Mouse (Mus musculus): ENCODE measurements around the gene Oasl2. TPM values are rescaled to one million over a fixed set of nuclear protein-coding genes. Genes with fewer than 3 reads are reported as not detected.

The Oasl2 gene
- polyA plus RNA-seq, 1 experiment from 2014 or later, result 2.8 TPM

GRCm38 (mm10) chr5:114888995-114889394, 7.7 kb upstream of the Oasl2 start:
- Histone ChIP-seq H3K27ac (ENCODE audit: low read depth) (no peak overlapping the region), H3K27me3 (ENCODE audit: insufficient read depth, low read length) (no peaks in the 10 kb centered on the region)

GRCm38 (mm10) chr5:114895542-114895941, 1.2 kb upstream of the Oasl2 start:
- no peaks in the 10 kb centered on the region for H3K9me3 ChIP-seq (ENCODE audit: low read depth, low read length)
- H3K4me3 ChIP-seq (ENCODE audit: low read depth, low read length), result no peak overlapping the region
- H3K27me3 ChIP-seq (ENCODE audit: insufficient read depth, low read length), result no peaks in the 10 kb centered on the region
- TF ChIP-seq CTCF (IDR thresholded peaks at IDR 0.05; ENCODE audit: low read depth), result no peak
- H3K4me1 ChIP-seq (ENCODE audit: insufficient read depth), result no peaks in the 10 kb centered on the region
- no peak overlapping the region for H3K9ac ChIP-seq
- no peak overlapping the region for H3K27ac ChIP-seq (ENCODE audit: low read depth)
- no peak for ATAC-seq (ENCODE audit: insufficient read depth)
- 76% methylated on average over 4 of the region's 4 CpGs for WGBS
- no peak overlapping the region for H3K4me2 ChIP-seq
- DNase-seq, result no peak
- H3K36me3 ChIP-seq (ENCODE audit: insufficient read depth), result no peaks in the 10 kb centered on the region

More at GRCm38 (mm10) chr5:114888995-114889394, 7.7 kb upstream of the Oasl2 start:
- WGBS, result 69% methylated on average over 2 of the region's 2 CpGs
- Histone ChIP-seq H3K36me3 (ENCODE audit: insufficient read depth) (no peaks in the 10 kb centered on the region), H3K9ac (no peak overlapping the region), H3K4me3 (ENCODE audit: low read depth, low read length) (no peak overlapping the region), H3K4me2 (no peak overlapping the region), H3K4me1 (ENCODE audit: insufficient read depth) (no peaks in the 10 kb centered on the region), H3K9me3 (ENCODE audit: low read depth, low read length) (no peaks in the 10 kb centered on the region)
- no peak for DNase-seq
- no peak for ATAC-seq (ENCODE audit: insufficient read depth)
- no peak for TF ChIP-seq CTCF (IDR thresholded peaks at IDR 0.05; ENCODE audit: low read depth)

- DNase-seq (peak; percentile 37), ATAC-seq (ENCODE audit: insufficient read depth) (no peak)
- Histone ChIP-seq H3K4me3 (ENCODE audit: low read depth, low read length) (peak overlapping the region; percentile 19), H3K27me3 (ENCODE audit: insufficient read depth, low read length) (no peaks in the 10 kb centered on the region), H3K27ac (ENCODE audit: low read depth) (no peak overlapping the region), H3K9me3 (ENCODE audit: low read depth, low read length) (no peaks in the 10 kb centered on the region), H3K36me3 (ENCODE audit: insufficient read depth) (no peaks in the 10 kb centered on the region), H3K4me2 (peak overlapping the region; percentile 47), H3K9ac (0 out of 2 replicates have a peak overlapping the region, but pooled peaks have one; percentile 11), H3K4me1 (ENCODE audit: insufficient read depth) (no peaks in the 10 kb centered on the region)
- WGBS, result 10% methylated on average over 7 of the region's 7 CpGs
- no peak for TF ChIP-seq CTCF (IDR thresholded peaks at IDR 0.05; ENCODE audit: low read depth)
Measured at GRCm38 (mm10) chr5:114897374-114897793, 648 bp downstream of the Oasl2 start.

GRCm38 (mm10) chr5:114898857-114899256, 2.1 kb downstream of the Oasl2 start:
- DNase-seq, result no peak
- no peak for TF ChIP-seq CTCF (IDR thresholded peaks at IDR 0.05; ENCODE audit: low read depth)
- H3K4me1 ChIP-seq (ENCODE audit: insufficient read depth), result no peaks in the 10 kb centered on the region
- H3K27ac ChIP-seq (ENCODE audit: low read depth), result no peak overlapping the region
- H3K4me3 ChIP-seq (ENCODE audit: low read depth, low read length), result no peak overlapping the region
- H3K4me2 ChIP-seq, result no peak overlapping the region
- no peak overlapping the region for H3K9ac ChIP-seq
- no peaks in the 10 kb centered on the region for H3K36me3 ChIP-seq (ENCODE audit: insufficient read depth)
- no peaks in the 10 kb centered on the region for H3K9me3 ChIP-seq (ENCODE audit: low read depth, low read length)
- no peaks in the 10 kb centered on the region for H3K27me3 ChIP-seq (ENCODE audit: insufficient read depth, low read length)
- ATAC-seq (ENCODE audit: insufficient read depth), result no peak
- WGBS, result 68% methylated on average over 7 of the region's 7 CpGs

GRCm38 (mm10) chr5:114902413-114902812, 5.7 kb downstream of the Oasl2 start:
- H3K27me3 ChIP-seq (ENCODE audit: insufficient read depth, low read length), result no peaks in the 10 kb centered on the region
- DNase-seq (peak; percentile 75), ATAC-seq (ENCODE audit: insufficient read depth) (no peak)
- 17% methylated on average over 1 of the region's 1 CpGs for WGBS
- H3K9ac ChIP-seq, result no peak overlapping the region
- no peaks in the 10 kb centered on the region for H3K9me3 ChIP-seq (ENCODE audit: low read depth, low read length)
- no peaks in the 10 kb centered on the region for H3K4me1 ChIP-seq (ENCODE audit: insufficient read depth)
- H3K27ac ChIP-seq (ENCODE audit: low read depth), result no peak overlapping the region
- peak; percentile 77 for TF ChIP-seq CTCF (IDR thresholded peaks at IDR 0.05; ENCODE audit: low read depth)
- no peak overlapping the region for H3K4me3 ChIP-seq (ENCODE audit: low read depth, low read length)
- H3K36me3 ChIP-seq (ENCODE audit: insufficient read depth), result no peaks in the 10 kb centered on the region
- no peak overlapping the region for H3K4me2 ChIP-seq

- H3K27ac ChIP-seq (ENCODE audit: low read depth), result no peak overlapping the region
- H3K4me2 ChIP-seq, result 0 out of 2 replicates have a peak overlapping the region, but pooled peaks have one; percentile 20
- no peak overlapping the region for H3K9ac ChIP-seq
- ATAC-seq (ENCODE audit: insufficient read depth) (no peak), DNase-seq (no peak)
- no peak overlapping the region for H3K4me3 ChIP-seq (ENCODE audit: low read depth, low read length)
- H3K27me3 ChIP-seq (ENCODE audit: insufficient read depth, low read length), result no peaks in the 10 kb centered on the region
- 48% methylated on average over 13 of the region's 13 CpGs for WGBS
- H3K36me3 ChIP-seq (ENCODE audit: insufficient read depth), result no peaks in the 10 kb centered on the region
- no peak for TF ChIP-seq CTCF (IDR thresholded peaks at IDR 0.05; ENCODE audit: low read depth)
- no peaks in the 10 kb centered on the region for H3K4me1 ChIP-seq (ENCODE audit: insufficient read depth)
- H3K9me3 ChIP-seq (ENCODE audit: low read depth, low read length), result no peaks in the 10 kb centered on the region
Measured at GRCm38 (mm10) chr5:114908598-114909305, 12.0 kb downstream of the Oasl2 start.

GRCm38 (mm10) chr5:114913686-114914085, 16.9 kb downstream of the Oasl2 start:
- no peak for TF ChIP-seq CTCF (IDR thresholded peaks at IDR 0.05; ENCODE audit: low read depth)
- Histone ChIP-seq H3K4me2 (no peak overlapping the region), H3K4me3 (ENCODE audit: low read depth, low read length) (no peak overlapping the region), H3K4me1 (ENCODE audit: insufficient read depth) (no peaks in the 10 kb centered on the region), H3K27ac (ENCODE audit: low read depth) (no peak overlapping the region), H3K36me3 (ENCODE audit: insufficient read depth) (no peaks in the 10 kb centered on the region), H3K9me3 (ENCODE audit: low read depth, low read length) (no peaks in the 10 kb centered on the region), H3K27me3 (ENCODE audit: insufficient read depth, low read length) (no peaks in the 10 kb centered on the region), H3K9ac (no peak overlapping the region)
- DNase-seq (no peak), ATAC-seq (ENCODE audit: insufficient read depth) (no peak)
- WGBS, result 71% methylated on average over 4 of the region's 4 CpGs
